Mouse (Mus musculus) Patski (cell line): ENCODE measurements around the gene Asphd1. TPM values are rescaled to one million over a fixed set of nuclear protein-coding genes. Genes with fewer than 3 reads are reported as not detected.

Source experiments
- ATAC-seq: fragments of 100-300 bp; one replicate; pipeline ENCODE4 v1.8.0; 2021
- CTCF ChIA-PET: fragments of 350-600 bp; sonication (Branson Sonifier 250); formaldehyde crosslinking; loops from one replicate; lab custom pipeline; 2022; ENCODE audit warnings: inconsistent platforms; lab: Charles Lee
- POLR2A ChIA-PET: fragments of 350-600 bp; sonication (Branson Sonifier 250); formaldehyde crosslinking; loops from one replicate; lab custom pipeline; 2022; ENCODE audit warnings: antibody characterized with exemption, inconsistent platforms; lab: Charles Lee
- DNase-seq: peaks from one replicate; pipeline ENCODE4 v3.0.0-alpha.2; 2011; ENCODE audit warnings: low read depth, low spot score
- H3K27me3 ChIP-seq: fragments of 371-371 bp; one replicate; pipeline ENCODE4 v1.5.1; 2021
- CTCF ChIP-seq: fragments of 100-300 bp; IDR thresholded peaks from one replicate; pipeline ENCODE4 v1.5.1; 2021
- in situ Hi-C: fragments of 300-500 bp; cut with MboI; formaldehyde crosslinking; loops from 3 replicates; pipeline ENCODE4 v1.11.1; 2018; ENCODE audit warnings: low pct_unique_long_range_greater_than_20kb, mixed read lengths
- polyA plus RNA-seq: library from polyadenylated mRNA; unstranded; gene quantifications from one replicate; pipeline ENCODE4 v1.2.3, GENCODE M21; 2021

Gene Asphd1
- polyA plus RNA-seq, result not detected

GRCm38 (mm10) chr7:126949403-126949792 is at the start of gene Asphd1:
Gene Asphd1 (minus strand): TSS chr7:126949582.
- DNase-seq, result no peak
- H3K27me3 ChIP-seq, result peaks cover 24% of the 10 kb centered on the region
- ChIA-PET POLR2A (no interaction called here), CTCF (no interaction called here)
- no peak for TF ChIP-seq CTCF
- no peak for ATAC-seq
- in situ Hi-C loops, result no loop called here

GRCm38 (mm10) chr7:126996449-126996848 is 47.1 kb upstream of the Asphd1 start:
- no peaks in the 10 kb centered on the region for H3K27me3 ChIP-seq
- ChIA-PET POLR2A (no interaction called here), CTCF (interaction anchor here (1.2 kb wide), 1 partner anchor 15 kb away, joined by 3 read pairs; no protein-coding TSS in a partner anchor)
- no peak for DNase-seq
- no peak for TF ChIP-seq CTCF
- in situ Hi-C loops, result no loop called here
- ATAC-seq, result no peak

GRCm38 (mm10) chr7:126988816-126989215 is 39.4 kb upstream of the Asphd1 start:
- ChIA-PET CTCF (no interaction called here), POLR2A (interaction anchor here (0.6 kb wide), 1 partner anchor 22 kb away, joined by 3 read pairs; no protein-coding TSS in a partner anchor)
- no peak for DNase-seq
- no peak for ATAC-seq
- in situ Hi-C loops, result no loop called here
- H3K27me3 ChIP-seq, result no peaks in the 10 kb centered on the region
- no peak for TF ChIP-seq CTCF

- DNase-seq, result no peak
- POLR2A ChIA-PET, result interaction anchor here (0.9 kb wide), 1 partner anchor 14 kb away, joined by 3 read pairs; no protein-coding TSS in a partner anchor
- ATAC-seq, result peak; percentile 57
- in situ Hi-C loops, result no loop called here
- TF ChIP-seq CTCF, result no peak
- H3K27me3 ChIP-seq, result no peaks in the 10 kb centered on the region
- CTCF ChIA-PET, result no interaction called here
These were observed 36.9 kb upstream of the Asphd1 start for GRCm38 (mm10) chr7:126986319-126986718.

GRCm38 (mm10) chr7:126984667-126985444 is 35.5 kb upstream of the Asphd1 start:
- in situ Hi-C loops, result no loop called here
- no peak for TF ChIP-seq CTCF
- CTCF ChIA-PET, result no interaction called here
- H3K27me3 ChIP-seq, result no peaks in the 10 kb centered on the region
- no peak for DNase-seq
- ATAC-seq, result no peak
- POLR2A ChIA-PET, result no interaction called here

GRCm38 (mm10) chr7:126983113-126983512 is 33.7 kb upstream of the Asphd1 start:
- no peak for ATAC-seq
- TF ChIP-seq CTCF, result no peak
- ChIA-PET CTCF (no interaction called here), POLR2A (no interaction called here)
- no peak for DNase-seq
- no peaks in the 10 kb centered on the region for H3K27me3 ChIP-seq
- in situ Hi-C loops, result no loop called here

GRCm38 (mm10) chr7:126982054-126982453 is 32.7 kb upstream of the Asphd1 start:
- no peaks in the 10 kb centered on the region for H3K27me3 ChIP-seq
- in situ Hi-C loops, result no loop called here
- no peak for ATAC-seq
- no peak for TF ChIP-seq CTCF
- ChIA-PET CTCF (no interaction called here), POLR2A (interaction anchor here (1.8 kb wide), 1 partner anchor 35 kb away, joined by 4 read pairs; the partner anchor contains the start of genes Pagr1a and Pagr1b)
- DNase-seq, result no peak

- ChIA-PET CTCF (no interaction called here), POLR2A (interaction anchor here (1.8 kb wide), 1 partner anchor 35 kb away, joined by 4 read pairs; the partner anchor contains the start of genes Pagr1a and Pagr1b)
- ATAC-seq, result no peak
- H3K27me3 ChIP-seq, result no peaks in the 10 kb centered on the region
- in situ Hi-C loops, result no loop called here
- no peak for DNase-seq
- no peak for TF ChIP-seq CTCF
These were observed 32.2 kb upstream of the Asphd1 start for GRCm38 (mm10) chr7:126981601-126982000.

GRCm38 (mm10) chr7:126978841-126979240 is 29.5 kb upstream of the Asphd1 start:
- DNase-seq, result no peak
- no peak for ATAC-seq
- no peaks in the 10 kb centered on the region for H3K27me3 ChIP-seq
- in situ Hi-C loops, result no loop called here
- POLR2A ChIA-PET, result no interaction called here
- TF ChIP-seq CTCF, result no peak
- CTCF ChIA-PET, result no interaction called here

GRCm38 (mm10) chr7:126976878-126977459 is 27.6 kb upstream of the Asphd1 start:
- no peaks in the 10 kb centered on the region for H3K27me3 ChIP-seq
- TF ChIP-seq CTCF, result no peak
- no peak for ATAC-seq
- POLR2A ChIA-PET, result interaction anchor here (0.8 to 1.4 kb wide), 3 partner anchors 15 to 40 kb away, joined by 3 to 4 read pairs (median 3); partner anchors contain the start of genes Pagr1a and Pagr1b
- DNase-seq, result no peak
- CTCF ChIA-PET, result interaction anchor here (1.0 to 1.1 kb wide), 3 partner anchors 23 to 144 kb away, joined by 3 to 4 read pairs (median 3); no protein-coding TSS in a partner anchor
- in situ Hi-C loops, result no loop called here
